Mouse (Mus musculus) ES-E14 (cell line): Measurements from ENCODE around the gene Arhgap24. TPM values are rescaled to one million over a fixed set of nuclear protein-coding genes. Genes with fewer than 3 reads are reported as not detected.

Experiments used
- DNase-seq: peaks from one replicate; pipeline ENCODE4 v3.0.0-alpha.2; 2013; ENCODE audit warnings: low read depth, low spot score
- H3K27ac ChIP-seq: 2 replicates; pipeline ENCODE4 v1.5.1; 2012; ENCODE audit warnings: low read depth, mild to moderate bottlenecking, low read length, moderate library complexity, mixed read lengths; ENCODE audit not compliant: poor library complexity, insufficient read depth, severe bottlenecking
- H3K36me3 ChIP-seq: 2 replicates; pipeline ENCODE4 v1.6.1; 2012; ENCODE audit warnings: mild to moderate bottlenecking, low read length, moderate library complexity, mixed read lengths; ENCODE audit not compliant: control insufficient read depth, poor library complexity, insufficient read depth, severe bottlenecking
- H3K4me1 ChIP-seq, 2 experiments: fragments of 150-350 bp in 1 of 2; sonication (generic) in 1 of 2; 2 replicates each; pipeline ENCODE4 v1.6.1; 2012; ENCODE audit warnings: low read length in 2 of 2, mild to moderate bottlenecking in 1 of 2, mixed read lengths in 1 of 2; ENCODE audit not compliant: control insufficient read depth in 2 of 2, insufficient read depth in 2 of 2, poor library complexity in 1 of 2
- H3K4me3 ChIP-seq, 2 experiments: fragments of 150-350 bp in 1 of 2; sonication (generic) in 1 of 2; 2 replicates each; pipeline ENCODE4 v1.5.1; 2012; ENCODE audit warnings: low read length in 2 of 2, low read depth in 1 of 2, mild to moderate bottlenecking in 1 of 2, mixed read lengths in 1 of 2; ENCODE audit not compliant: insufficient read depth in 1 of 2, poor library complexity in 1 of 2, severe bottlenecking in 1 of 2
- H3K9ac ChIP-seq: 2 replicates; pipeline ENCODE4 v1.6.1; 2012; ENCODE audit warnings: low read depth, mild to moderate bottlenecking, low read length, mixed read lengths; ENCODE audit not compliant: poor library complexity, insufficient read depth, severe bottlenecking
- H3K9me3 ChIP-seq: fragments of 150-350 bp; sonication (generic); 2 replicates; pipeline ENCODE4 v1.6.1; 2012; ENCODE audit warnings: low read depth, mild to moderate bottlenecking, low read length; ENCODE audit not compliant: control insufficient read depth, insufficient read depth
- CHD2 ChIP-seq: IDR thresholded peaks from 2 replicates; pipeline ENCODE4 v1.6.1; 2014; ENCODE audit warnings: mild to moderate bottlenecking, low read depth, low read length, inconsistent platforms
- HCFC1 ChIP-seq: IDR thresholded peaks from 2 replicates; pipeline ENCODE4 v1.6.1; 2012; ENCODE audit warnings: low read length, inconsistent platforms, borderline replicate concordance; ENCODE audit not compliant: insufficient read depth
- MAFK ChIP-seq: IDR thresholded peaks from 2 replicates; pipeline ENCODE4 v1.6.1; 2014; ENCODE audit warnings: mild to moderate bottlenecking, low read depth, low read length, inconsistent platforms; ENCODE audit not compliant: insufficient read depth
- ZC3H11A ChIP-seq: IDR thresholded peaks from 2 replicates; pipeline ENCODE4 v1.6.1; 2012; ENCODE audit warnings: low read depth, mild to moderate bottlenecking, inconsistent platforms, low read length, borderline replicate concordance
- ZNF384 ChIP-seq: IDR thresholded peaks from 2 replicates; pipeline ENCODE4 v1.6.1; 2012; ENCODE audit warnings: low read depth, low read length, inconsistent platforms
- in situ Hi-C, 2 experiments: fragments of 600-800 bp; cut with MboI; formaldehyde crosslinking; loops; one replicate each; pipeline ENCODE4 v1.15.1; 2025; ENCODE audit warnings: low sequenced_read_pairs in 2 of 2, inconsistent platforms in 1 of 2; ENCODE audit not compliant: unreplicated experiment in 2 of 2
- total RNA-seq: library from RNA; depleted of rRNA; stranded (reverse); fragments of 300-350 nt; gene quantifications from 2 replicates; pipeline ENCODE4 v1.2.3, GENCODE M21; 2012

Arhgap24 gene
- total RNA-seq, 1 experiment = 0.89 TPM

GRCm38 (mm10) chr5:102736131-102736530, 254.9 kb downstream of the Arhgap24 start:
- DNase-seq = no peak
- Histone ChIP-seq H3K4me1 (no peaks in the 10 kb centered on the region), H3K9ac (no peak overlapping the region), H3K4me3 (no peak overlapping the region), H3K9me3 (no peaks in the 10 kb centered on the region), H3K27ac (no peak overlapping the region), H3K36me3 (no peaks in the 10 kb centered on the region)
- TF ChIP-seq CHD2 (no peak), ZNF384 (no peak), MAFK (no peak), HCFC1 (no peak)
- in situ Hi-C loops = no loop called here

- in situ Hi-C loops = no loop called here
- H3K4me3 ChIP-seq = no peak overlapping the region
- TF ChIP-seq CHD2 = no peak
- TF ChIP-seq HCFC1 = no peak
- TF ChIP-seq ZC3H11A = no peak
- TF ChIP-seq MAFK = no peak
- TF ChIP-seq ZNF384 = no peak
- no peak overlapping the region for H3K9ac ChIP-seq
- no peak for DNase-seq
- no peak overlapping the region for H3K27ac ChIP-seq
- H3K4me1 ChIP-seq = no peaks in the 10 kb centered on the region
- no peaks in the 10 kb centered on the region for H3K9me3 ChIP-seq
- no peaks in the 10 kb centered on the region for H3K36me3 ChIP-seq
Observed at GRCm38 (mm10) chr5:102742554-102743255, 261.5 kb downstream of the Arhgap24 start.

GRCm38 (mm10) chr5:102743436-102743835, 262.2 kb downstream of the Arhgap24 start:
- Histone ChIP-seq H3K9ac (no peak overlapping the region), H3K9me3 (no peaks in the 10 kb centered on the region), H3K4me1 (no peaks in the 10 kb centered on the region), H3K27ac (no peak overlapping the region), H3K36me3 (no peaks in the 10 kb centered on the region), H3K4me3 (no peak overlapping the region)
- TF ChIP-seq CHD2 (no peak), MAFK (no peak), HCFC1 (no peak), ZC3H11A (no peak), ZNF384 (no peak)
- no peak for DNase-seq
- in situ Hi-C loops = no loop called here

GRCm38 (mm10) chr5:102744051-102744450, 262.9 kb downstream of the Arhgap24 start:
- no peaks in the 10 kb centered on the region for H3K4me1 ChIP-seq
- in situ Hi-C loops = no loop called here
- no peaks in the 10 kb centered on the region for H3K36me3 ChIP-seq
- no peak overlapping the region for H3K27ac ChIP-seq
- no peak overlapping the region for H3K4me3 ChIP-seq
- DNase-seq = no peak
- TF ChIP-seq ZC3H11A (no peak), MAFK (no peak), ZNF384 (no peak), HCFC1 (no peak), CHD2 (no peak)
- no peaks in the 10 kb centered on the region for H3K9me3 ChIP-seq
- no peak overlapping the region for H3K9ac ChIP-seq

- Histone ChIP-seq H3K36me3 (no peaks in the 10 kb centered on the region), H3K4me1 (no peaks in the 10 kb centered on the region), H3K9me3 (no peaks in the 10 kb centered on the region), H3K27ac (no peak overlapping the region), H3K4me3 (no peak overlapping the region), H3K9ac (no peak overlapping the region)
- in situ Hi-C loops = no loop called here
- no peak for TF ChIP-seq MAFK
- no peak for TF ChIP-seq ZNF384
- TF ChIP-seq HCFC1 = no peak
- no peak for TF ChIP-seq ZC3H11A
- no peak for TF ChIP-seq CHD2
- no peak for DNase-seq
Observed at GRCm38 (mm10) chr5:102748146-102748545, 267.0 kb downstream of the Arhgap24 start.
